Mouse (Mus musculus): ENCODE results near the gene Fyn.

Fyn gene

GRCm38 (mm10) chr10:39445870-39446269 lies 77.2 kb downstream of the Fyn start:
- DNase-seq (ENCODE audit: low spot score) = peak; percentile 30

- DNase-seq (ENCODE audit: low spot score) = no peak
Observed at GRCm38 (mm10) chr10:39446706-39447105, 78.1 kb downstream of the Fyn start.

- DNase-seq (ENCODE audit: low spot score) = no peak
Observed at GRCm38 (mm10) chr10:39449179-39449578, 80.5 kb downstream of the Fyn start.

GRCm38 (mm10) chr10:39450356-39450755 lies 81.7 kb downstream of the Fyn start:
- DNase-seq (ENCODE audit: low spot score) = no peak

- no peak for DNase-seq (ENCODE audit: low spot score)
Observed at GRCm38 (mm10) chr10:39451065-39451464, 82.4 kb downstream of the Fyn start.

GRCm38 (mm10) chr10:39451918-39452624 lies 83.4 kb downstream of the Fyn start:
- DNase-seq (ENCODE audit: low spot score) = no peak

GRCm38 (mm10) chr10:39455344-39455743 lies 86.7 kb downstream of the Fyn start:
- no peak for DNase-seq (ENCODE audit: low spot score)

GRCm38 (mm10) chr10:39455857-39456620 lies 87.4 kb downstream of the Fyn start:
- no peak for DNase-seq (ENCODE audit: low spot score)

DNA sequence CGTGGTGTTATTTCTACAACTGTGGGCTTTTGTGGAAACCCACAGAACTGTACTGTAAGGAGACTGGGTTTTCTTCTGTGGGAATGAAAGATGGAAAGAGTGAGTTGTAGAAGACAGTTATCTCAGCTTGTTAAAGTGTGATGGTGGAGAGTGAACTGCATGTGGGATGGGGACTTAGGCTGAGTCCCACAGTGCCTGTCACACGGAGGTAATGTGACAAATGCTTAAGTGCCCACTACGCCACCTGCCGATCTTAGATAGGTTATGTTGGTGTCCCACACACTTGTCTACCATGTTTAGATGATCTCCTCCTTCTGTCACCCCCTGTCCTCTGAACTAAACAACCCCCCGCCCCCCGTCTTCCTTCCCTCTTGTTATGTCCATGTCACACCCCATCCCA lies 88.1 kb downstream of the Fyn start:
- no peak for DNase-seq (ENCODE audit: low spot score)

GRCm38 (mm10) chr10:39457281-39457680 lies 88.6 kb downstream of the Fyn start:
- no peak for DNase-seq (ENCODE audit: low spot score)

- peak; percentile 69 for DNase-seq (ENCODE audit: low spot score)
Observed at GRCm38 (mm10) chr10:39458766-39459699, 90.4 kb downstream of the Fyn start.

DNA sequence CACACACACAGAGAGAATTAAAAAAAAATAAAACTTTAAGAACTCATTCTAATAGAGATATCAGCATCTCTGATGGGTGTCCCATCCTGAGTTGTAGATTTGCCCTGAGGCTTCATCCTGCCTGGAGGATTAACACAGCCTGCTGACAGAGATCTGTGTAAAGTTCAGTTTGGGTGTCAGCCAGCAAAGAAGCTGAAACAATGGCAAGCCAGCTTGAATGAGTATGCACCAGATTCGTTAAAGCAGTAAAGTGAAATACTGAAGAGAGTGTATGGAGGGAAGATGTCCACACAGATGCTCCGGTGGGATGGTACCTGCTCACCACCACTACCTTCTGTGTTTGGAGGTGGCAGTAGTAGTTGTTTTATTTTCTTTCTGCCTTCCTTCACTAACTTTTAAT lies 92.0 kb downstream of the Fyn start:
- DNase-seq (ENCODE audit: low spot score) = no peak

DNA sequence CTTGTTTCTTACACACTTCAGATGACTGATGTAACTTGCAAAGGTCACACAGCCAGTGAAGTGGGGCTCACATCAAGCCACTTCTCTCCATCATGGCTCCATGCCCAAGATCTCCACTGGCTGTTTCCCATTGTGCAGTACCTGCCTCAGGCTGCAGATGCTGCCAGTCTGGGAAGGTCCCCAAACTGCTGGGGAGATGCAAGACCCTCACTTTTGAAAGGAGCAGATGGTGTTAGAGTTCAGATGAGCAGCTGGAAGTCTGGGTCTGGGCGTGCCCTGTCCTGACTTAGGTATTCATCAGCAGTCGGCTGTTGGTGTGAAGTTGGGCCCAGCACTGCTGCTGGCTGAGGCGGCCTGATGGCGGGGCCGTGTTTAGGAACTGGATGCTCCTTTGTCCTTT lies 93.3 kb downstream of the Fyn start:
- no peak for DNase-seq (ENCODE audit: low spot score)

DNA sequence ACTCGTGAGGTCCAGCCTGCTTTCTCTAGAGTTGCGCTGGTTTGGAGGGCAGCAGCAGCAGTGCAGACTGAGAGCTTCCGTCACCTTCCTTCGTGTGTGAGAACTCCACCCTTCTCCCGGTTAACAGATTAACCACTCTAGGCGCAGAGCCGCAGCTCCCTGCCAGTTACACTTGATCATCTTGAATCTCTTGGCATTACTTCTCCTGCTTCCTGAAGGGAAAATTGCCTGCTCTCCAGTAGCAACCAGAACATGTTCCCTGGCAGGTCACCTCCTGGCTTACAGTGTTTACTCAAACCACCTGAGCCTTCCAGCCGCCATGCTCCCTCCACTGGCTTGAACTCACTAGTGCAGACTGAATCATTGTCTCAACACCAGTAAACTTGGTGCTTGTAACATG lies 94.1 kb downstream of the Fyn start:
- DNase-seq (ENCODE audit: low spot score) = no peak

DNA sequence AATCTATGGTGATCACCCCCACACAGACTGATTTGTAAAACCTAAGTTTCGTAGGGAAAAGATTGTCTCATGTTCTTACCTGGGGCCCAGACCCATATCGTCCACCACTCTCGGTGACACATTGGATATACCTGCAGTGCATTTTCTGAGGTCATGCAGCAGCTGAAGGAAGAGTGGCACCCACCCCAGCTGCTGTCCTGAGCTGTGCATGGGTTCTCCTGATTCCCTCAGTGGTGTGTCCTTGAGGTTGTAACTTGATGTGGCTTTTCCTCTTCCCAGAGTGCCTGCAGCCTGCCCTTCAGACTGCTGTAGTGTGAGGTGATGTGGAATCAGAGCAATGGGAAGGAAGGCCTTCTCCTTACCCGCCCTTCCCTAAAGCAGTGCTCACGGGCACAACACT lies 95.7 kb downstream of the Fyn start:
- DNase-seq (ENCODE audit: low spot score) = no peak

DNA sequence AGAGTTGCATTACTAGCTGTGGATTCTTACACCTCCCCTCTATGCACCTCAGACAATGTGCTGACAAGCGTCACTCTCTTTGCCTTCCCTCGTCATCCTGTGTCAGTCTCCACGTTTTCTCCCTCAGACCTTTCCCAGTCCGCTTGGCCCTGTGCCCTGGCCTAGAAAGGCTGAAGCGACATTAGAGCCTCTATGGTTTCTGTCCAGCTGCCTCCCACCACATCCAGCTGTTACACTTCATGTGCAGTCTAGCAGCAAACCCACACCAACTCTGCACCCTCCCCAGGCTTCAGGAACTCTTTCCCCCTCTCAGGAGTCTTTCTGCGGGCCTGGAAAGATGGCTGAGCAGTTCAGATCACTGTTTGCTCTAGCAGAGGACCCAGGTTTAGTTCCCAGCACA lies 98.7 kb downstream of the Fyn start:
- no peak for DNase-seq (ENCODE audit: low spot score)

DNA sequence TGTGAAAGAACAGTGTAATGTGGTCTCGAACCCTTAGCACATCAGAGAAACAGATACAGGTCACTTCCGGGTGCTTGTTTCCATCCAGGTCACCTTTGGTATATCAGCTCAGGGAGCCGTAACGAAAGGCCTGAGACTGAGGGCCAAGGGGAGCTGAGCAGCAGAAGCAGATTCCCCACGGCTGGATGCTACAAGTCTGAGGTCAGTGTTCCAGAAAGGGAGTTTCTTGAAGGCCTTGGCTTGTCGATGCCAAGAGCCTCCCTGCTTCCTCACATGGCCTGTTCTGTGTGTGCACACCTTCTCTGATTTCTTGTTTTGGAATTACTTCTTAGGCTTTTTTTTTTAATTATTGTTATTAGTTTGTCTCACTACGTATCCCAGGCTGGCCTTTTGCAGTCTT lies 99.2 kb downstream of the Fyn start:
- no peak for DNase-seq (ENCODE audit: low spot score)

GRCm38 (mm10) chr10:39468576-39468975 lies 99.9 kb downstream of the Fyn start:
- no peak for DNase-seq (ENCODE audit: low spot score)

DNA sequence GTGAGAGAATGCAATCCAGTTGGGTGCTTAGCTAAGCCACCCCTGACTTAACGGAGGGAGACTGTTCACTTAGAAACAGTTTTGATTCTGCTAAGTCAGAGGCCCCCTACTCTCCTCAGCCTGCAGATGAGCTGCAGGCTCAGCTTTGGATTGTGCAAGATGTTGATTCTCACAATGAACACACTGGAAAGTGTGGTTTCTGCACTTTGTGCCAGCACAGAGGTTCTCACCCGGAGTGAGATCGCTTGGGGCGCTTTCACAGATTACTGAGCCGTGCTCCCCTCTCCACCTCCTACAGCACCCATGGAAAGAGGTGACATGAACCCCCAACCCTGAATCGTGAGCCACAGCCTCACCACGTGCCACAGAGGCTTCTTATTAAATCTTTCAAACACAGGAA lies 100.7 kb downstream of the Fyn start:
- no peak for DNase-seq (ENCODE audit: low spot score)

DNA sequence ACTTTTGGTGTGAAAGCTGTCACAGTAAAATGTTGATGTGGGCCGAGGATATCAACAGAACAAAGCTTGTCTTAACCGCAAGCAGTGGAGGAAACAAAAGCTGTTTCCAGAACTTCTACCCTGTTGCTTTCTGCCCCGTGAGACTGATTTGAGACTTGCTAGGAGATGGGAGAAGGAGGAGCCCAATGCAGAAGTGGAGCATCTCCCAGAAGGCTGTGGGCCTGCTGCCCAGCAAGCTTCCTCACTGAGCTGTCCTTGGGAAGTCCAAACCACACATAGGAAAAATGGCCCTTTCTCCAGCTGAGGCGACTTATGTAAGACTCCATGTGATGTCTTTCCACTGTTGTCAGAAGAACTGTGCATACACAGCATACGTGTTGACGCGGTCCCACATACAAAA lies 101.7 kb downstream of the Fyn start:
- no peak for DNase-seq (ENCODE audit: low spot score)

DNA sequence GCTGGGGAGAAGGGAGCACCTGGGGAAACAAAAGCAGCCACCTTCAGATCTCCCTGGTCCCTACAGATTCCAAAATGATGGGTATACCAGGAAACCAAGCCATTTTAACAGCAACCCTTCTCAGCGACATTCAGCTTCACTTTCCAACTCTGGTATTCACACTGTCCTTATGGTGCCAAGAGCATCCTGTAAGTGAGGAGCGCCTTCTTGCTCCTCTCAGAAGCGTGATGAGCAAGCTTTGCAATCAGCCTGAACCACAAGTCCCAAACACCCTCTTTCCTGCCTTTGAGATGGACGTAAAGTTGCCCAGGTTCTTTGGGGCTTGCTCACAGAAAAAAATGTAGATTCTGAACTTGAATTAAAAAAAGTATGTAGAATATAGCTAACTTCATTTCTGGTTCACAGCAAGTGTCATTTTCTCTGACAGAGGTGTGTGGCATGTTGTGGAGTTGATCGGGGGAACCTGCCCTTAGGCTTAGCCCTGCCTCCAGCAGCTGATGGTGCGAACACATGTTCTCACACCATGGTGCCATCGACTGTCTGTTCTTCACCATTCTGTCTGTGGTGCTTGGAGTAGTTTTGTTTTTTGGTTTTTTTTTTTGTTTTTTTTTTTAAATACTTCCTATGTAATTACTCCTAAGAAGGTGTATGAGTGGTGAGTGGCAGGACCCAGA lies 102.5 kb downstream of the Fyn start:
- DNase-seq (ENCODE audit: low spot score) = no peak
